ENCODE assay signal across 12 mouse cellular contexts in the genomic region with DNA sequence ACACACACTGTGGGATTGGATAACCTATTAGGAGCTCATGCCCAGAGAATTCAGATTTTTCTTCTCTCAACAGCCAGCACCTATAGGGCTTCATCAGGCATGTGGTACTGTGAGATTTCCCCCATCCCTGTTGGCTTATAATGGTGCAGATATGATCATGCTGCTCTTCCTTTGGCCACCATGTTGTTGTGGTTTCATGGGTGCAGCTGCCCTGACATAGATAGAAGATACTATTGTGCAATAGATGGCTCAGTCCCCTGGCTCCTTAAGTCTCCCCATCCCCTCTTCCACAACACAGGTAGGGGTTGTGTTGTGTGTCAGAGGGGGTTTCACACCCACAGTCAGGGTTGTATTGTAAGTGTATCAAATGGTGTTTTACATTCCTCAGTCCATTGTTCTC.
"Had no signal": no experiment of that assay in that cellular context is flagged by ENCODE, and none has a peak within 500 bp of the region (broad histone marks: within the 10 kb centered on the region; RNA-seq: fewer than 3 reads in every experiment).

No protein-coding gene starts in this region.

- DNase-seq: lung, adult 18-20 months; lung, embryonic 14.5 days; lung, postnatal 10 days; lung, postnatal 4 days; retina, postnatal 1 day; right cerebral cortex, adult 18-20 months; right cerebral cortex, postnatal 25 days; right cerebral cortex, postnatal 4 days; thymus, adult 2 months; thymus, postnatal 36 days had no signal

- ATAC-seq: midbrain, embryonic 13.5 days; midbrain, embryonic 15.5 days had no signal
